ENCODE assay signal across 17 mouse cellular contexts in the genomic region with DNA sequence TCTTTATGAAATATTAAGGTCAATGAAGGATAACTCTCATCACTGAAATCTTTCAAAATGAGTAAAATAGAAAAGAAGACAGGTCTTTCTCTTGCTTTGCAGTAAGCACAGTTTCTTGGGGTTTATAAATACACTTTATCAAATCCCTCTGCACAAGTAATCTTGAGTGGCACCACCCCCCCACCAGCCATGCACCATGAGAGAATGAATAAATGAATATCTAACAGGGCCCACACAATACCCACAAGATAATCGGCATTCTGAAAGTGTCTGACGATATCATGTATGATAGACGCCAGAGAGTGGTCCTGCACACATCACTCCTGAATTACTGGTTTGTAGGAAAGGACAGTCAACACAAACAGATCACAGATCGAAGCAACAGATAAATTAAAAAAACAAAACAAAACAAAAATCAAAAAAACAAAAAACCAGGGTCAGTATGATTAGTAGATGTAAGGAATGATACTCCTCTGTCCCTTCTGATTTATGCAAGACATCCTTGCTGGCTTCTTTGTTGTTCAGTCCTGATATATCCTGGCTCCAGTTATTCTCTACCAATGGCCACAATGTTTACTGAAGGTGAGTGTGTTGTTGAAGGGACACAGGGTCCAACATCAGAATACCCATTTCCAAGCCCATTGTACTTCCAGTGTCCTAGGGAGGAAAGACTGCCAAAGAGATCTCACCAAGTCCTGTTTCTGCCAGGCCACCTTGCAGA.
DNase-seq lines count a peak whose midpoint lies in the region; ATAC-seq lines count a peak whose summit lies in the region.
"Had no signal": no experiment of that assay in that cellular context is flagged by ENCODE, and none has a peak within 500 bp of the region (broad histone marks: within the 10 kb centered on the region; RNA-seq: fewer than 3 reads in every experiment).

No protein-coding gene starts in this region.

- no peaks in the 10 kb centered on the region for H3K27me3 ChIP-seq in neural tube, embryonic 11.5 days (ENCODE audit: control insufficient read depth, insufficient read depth, low read length)
- H3K27me3 ChIP-seq in neural tube, embryonic 15.5 days (replicated peaks): no peaks in the 10 kb centered on the region
- H3K27me3 ChIP-seq in forebrain, embryonic 14.5 days (replicated peaks; ENCODE audit: control insufficient read depth, insufficient read depth, low read length): no peaks in the 10 kb centered on the region
- no peaks in the 10 kb centered on the region for H3K27me3 ChIP-seq in midbrain, embryonic 10.5 days (ENCODE audit: low read depth, poor library complexity, severe bottlenecking)
- no peaks in the 10 kb centered on the region for H3K27me3 ChIP-seq in neural tube, embryonic 13.5 days
- H3K27me3 ChIP-seq: embryonic facial prominence, embryonic 13.5 days; liver, embryonic 13.5 days; Patski had no signal

- no peak overlapping the region for H3K4me3 ChIP-seq in neural tube, embryonic 11.5 days (ENCODE audit: low read depth, low read length)
- no peak overlapping the region for H3K4me3 ChIP-seq in neural tube, embryonic 15.5 days (replicated peaks)
- H3K4me3 ChIP-seq in forebrain, embryonic 14.5 days (ENCODE audit: low read depth, low read length): no peak overlapping the region
- H3K4me3 ChIP-seq in midbrain, embryonic 10.5 days: no peak overlapping the region
- no peak overlapping the region for H3K4me3 ChIP-seq in neural tube, embryonic 13.5 days
- H3K4me3 ChIP-seq: embryonic facial prominence, embryonic 13.5 days; gastrocnemius, adult 2 months; liver, embryonic 13.5 days; myocyte had no signal

- H3K4me1 ChIP-seq in neural tube, embryonic 11.5 days (ENCODE audit: control insufficient read depth, insufficient read depth, low read length): no peaks in the 10 kb centered on the region
- peaks cover 8% of the 10 kb centered on the region for H3K4me1 ChIP-seq in neural tube, embryonic 15.5 days
- peaks cover 9% of the 10 kb centered on the region; the same call in 1 of the 2 replicates for H3K4me1 ChIP-seq in forebrain, embryonic 14.5 days (ENCODE audit: control insufficient read depth, insufficient read depth, low read length)
- H3K4me1 ChIP-seq in midbrain, embryonic 10.5 days: peaks cover 20% of the 10 kb centered on the region
- peaks cover 17% of the 10 kb centered on the region for H3K4me1 ChIP-seq in neural tube, embryonic 13.5 days (replicated peaks)

- WGBS in neural tube, embryonic 11.5 days: 70% methylated on average over 4 of the region's 4 CpGs
- WGBS in neural tube, embryonic 15.5 days: 59% methylated on average over 4 of the region's 4 CpGs
- WGBS in forebrain, embryonic 14.5 days: 52% methylated on average over 4 of the region's 4 CpGs
- WGBS in midbrain, embryonic 10.5 days: 74% methylated on average over 4 of the region's 4 CpGs
- WGBS in neural tube, embryonic 13.5 days: 56% methylated on average over 4 of the region's 4 CpGs

- H3K4me2 ChIP-seq in neural tube, embryonic 11.5 days (ENCODE audit: low read depth): no peak overlapping the region
- H3K4me2 ChIP-seq in neural tube, embryonic 15.5 days: no peak overlapping the region
- H3K4me2 ChIP-seq in forebrain, embryonic 14.5 days (ENCODE audit: low read length): no peak overlapping the region
- H3K4me2 ChIP-seq in neural tube, embryonic 13.5 days: no peak overlapping the region
- H3K4me2 ChIP-seq: liver, embryonic 13.5 days had no signal

- no peak overlapping the region for H3K27ac ChIP-seq in neural tube, embryonic 11.5 days (ENCODE audit: low read depth, low read length)
- no peak overlapping the region for H3K27ac ChIP-seq in neural tube, embryonic 15.5 days (replicated peaks)
- peak overlapping the region; percentile 80 for H3K27ac ChIP-seq in forebrain, embryonic 14.5 days (ENCODE audit: low read depth, low read length)
- peak overlapping the region; percentile 78 for H3K27ac ChIP-seq in midbrain, embryonic 10.5 days (replicated peaks)
- peak overlapping the region; percentile 20; the same call in 1 of the 2 replicates for H3K27ac ChIP-seq in neural tube, embryonic 13.5 days (replicated peaks)
- H3K27ac ChIP-seq: embryonic facial prominence, embryonic 13.5 days; gastrocnemius, adult 2 months; liver, embryonic 13.5 days had no signal

- DNase-seq in neural tube, embryonic 11.5 days (ENCODE audit: low spot score): no peak
- DNase-seq in forebrain, embryonic 14.5 days (ENCODE audit: low spot score): peak; percentile 65
- DNase-seq in midbrain, embryonic 10.5 days (ENCODE audit: low spot score): no peak
- no peak for DNase-seq in adrenal gland, postnatal 14 days
- DNase-seq in frontal cortex, postnatal 36 days (ENCODE audit: low spot score in 2 of 2): no peak
- DNase-seq in gastrocnemius, postnatal 25 days: no peak
- DNase-seq: B cell, adult 2 months; gastrocnemius, adult 2 months; heart, adult 11 months; liver, embryonic 13.5 days; spleen, adult 18-20 months; thymus, adult 18-20 months had no signal

- H3K36me3 ChIP-seq in neural tube, embryonic 11.5 days (ENCODE audit: control insufficient read depth, insufficient read depth, low read length): no peaks in the 10 kb centered on the region
- H3K36me3 ChIP-seq in neural tube, embryonic 15.5 days: no peaks in the 10 kb centered on the region
- no peaks in the 10 kb centered on the region for H3K36me3 ChIP-seq in forebrain, embryonic 14.5 days (ENCODE audit: control insufficient read depth, insufficient read depth, low read length)
- no peaks in the 10 kb centered on the region for H3K36me3 ChIP-seq in midbrain, embryonic 10.5 days
- H3K36me3 ChIP-seq in neural tube, embryonic 13.5 days: no peaks in the 10 kb centered on the region
- H3K36me3 ChIP-seq: embryonic facial prominence, embryonic 13.5 days; liver, embryonic 13.5 days had no signal

- 0 out of 2 replicates have a peak, but pooled peaks have one; percentile 36 for ATAC-seq in neural tube, embryonic 11.5 days (ENCODE audit: insufficient read depth, low FRiP score, low TSS enrichment)
- ATAC-seq in neural tube, embryonic 15.5 days (ENCODE audit: low FRiP score): no peak
- peak; percentile 73 for ATAC-seq in forebrain, embryonic 14.5 days
- no peak for ATAC-seq in neural tube, embryonic 13.5 days (ENCODE audit: low read depth)
- ATAC-seq: Patski had no signal

- no peak overlapping the region for H3K9ac ChIP-seq in neural tube, embryonic 11.5 days (ENCODE audit: low read length)
- H3K9ac ChIP-seq in neural tube, embryonic 15.5 days (replicated peaks): no peak overlapping the region
- H3K9ac ChIP-seq in forebrain, embryonic 14.5 days (ENCODE audit: low read length): no peak overlapping the region
- H3K9ac ChIP-seq in neural tube, embryonic 13.5 days: no peak overlapping the region
- H3K9ac ChIP-seq: embryonic facial prominence, embryonic 13.5 days; liver, embryonic 13.5 days had no signal

- H3K9me3 ChIP-seq in neural tube, embryonic 11.5 days (ENCODE audit: control insufficient read depth, low read length): no peaks in the 10 kb centered on the region
- no peaks in the 10 kb centered on the region for H3K9me3 ChIP-seq in neural tube, embryonic 15.5 days (replicated peaks)
- no peaks in the 10 kb centered on the region for H3K9me3 ChIP-seq in forebrain, embryonic 14.5 days (replicated peaks; ENCODE audit: control insufficient read depth, low read length)
- H3K9me3 ChIP-seq in midbrain, embryonic 10.5 days (replicated peaks): no peaks in the 10 kb centered on the region
- no peaks in the 10 kb centered on the region for H3K9me3 ChIP-seq in neural tube, embryonic 13.5 days
- H3K9me3 ChIP-seq: embryonic facial prominence, embryonic 13.5 days; liver, embryonic 13.5 days had no signal

Comparison
In these comparisons a context has a peak if more than half of its experiments do, and no peak if none do; other contexts are left out.
1. ATAC-seq: peak in neural tube, embryonic 11.5 days (single experiment) and forebrain, embryonic 14.5 days (single experiment); none in neural tube, embryonic 15.5 days (single experiment) and neural tube, embryonic 13.5 days (single experiment).
2. H3K27ac ChIP-seq: peak in forebrain, embryonic 14.5 days (single experiment), midbrain, embryonic 10.5 days (single experiment) and neural tube, embryonic 13.5 days (single experiment); none in neural tube, embryonic 11.5 days (single experiment) and neural tube, embryonic 15.5 days (single experiment).